Mouse (Mus musculus): ENCODE measurements around the gene Ddx25.

Gene Ddx25

DNA sequence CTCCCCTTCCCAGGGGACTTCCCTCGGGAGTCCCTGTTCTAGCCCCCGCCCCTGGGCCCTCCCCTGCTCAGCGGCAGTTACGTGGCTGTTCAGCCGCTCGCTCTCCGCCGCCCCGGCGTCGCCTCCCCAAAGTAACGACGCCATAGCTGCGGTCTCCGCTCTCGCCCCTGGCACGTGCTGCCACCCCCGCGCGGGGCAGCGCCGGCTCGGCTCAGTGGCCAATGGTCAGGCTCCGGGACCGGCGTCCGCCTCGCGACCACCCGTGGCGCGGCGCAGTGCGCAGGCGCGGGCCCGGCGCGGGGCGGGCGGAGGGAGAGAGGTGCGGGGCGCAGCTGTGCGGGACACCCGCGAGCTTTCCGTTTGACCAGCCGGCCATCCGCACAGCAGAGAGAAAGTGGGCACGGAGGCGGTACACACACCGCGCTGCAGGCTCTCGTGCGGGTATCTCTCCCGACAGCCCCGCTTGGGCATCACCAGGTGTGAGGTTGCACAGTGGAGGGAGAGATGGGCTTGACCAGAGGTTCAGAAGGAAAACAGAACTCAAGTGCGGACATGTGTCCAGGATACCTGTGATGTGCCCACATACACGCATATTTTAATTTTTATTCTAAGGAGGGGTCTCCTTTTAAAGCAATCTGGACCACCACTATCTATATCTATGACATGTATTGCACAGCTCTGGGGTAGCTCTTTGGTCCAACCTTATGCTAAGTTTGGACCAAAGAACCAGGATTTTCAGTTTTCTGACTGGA is at the start of gene Ddx25, which contains the start of gene Pus3:
Gene Ddx25 (minus strand): TSS at position 272 of the 752 bp plus-strand sequence.
Gene Pus3 (plus strand): TSS at position 339 of the 752 bp plus-strand sequence.
- DNase-seq = peak; percentile 92

DNA sequence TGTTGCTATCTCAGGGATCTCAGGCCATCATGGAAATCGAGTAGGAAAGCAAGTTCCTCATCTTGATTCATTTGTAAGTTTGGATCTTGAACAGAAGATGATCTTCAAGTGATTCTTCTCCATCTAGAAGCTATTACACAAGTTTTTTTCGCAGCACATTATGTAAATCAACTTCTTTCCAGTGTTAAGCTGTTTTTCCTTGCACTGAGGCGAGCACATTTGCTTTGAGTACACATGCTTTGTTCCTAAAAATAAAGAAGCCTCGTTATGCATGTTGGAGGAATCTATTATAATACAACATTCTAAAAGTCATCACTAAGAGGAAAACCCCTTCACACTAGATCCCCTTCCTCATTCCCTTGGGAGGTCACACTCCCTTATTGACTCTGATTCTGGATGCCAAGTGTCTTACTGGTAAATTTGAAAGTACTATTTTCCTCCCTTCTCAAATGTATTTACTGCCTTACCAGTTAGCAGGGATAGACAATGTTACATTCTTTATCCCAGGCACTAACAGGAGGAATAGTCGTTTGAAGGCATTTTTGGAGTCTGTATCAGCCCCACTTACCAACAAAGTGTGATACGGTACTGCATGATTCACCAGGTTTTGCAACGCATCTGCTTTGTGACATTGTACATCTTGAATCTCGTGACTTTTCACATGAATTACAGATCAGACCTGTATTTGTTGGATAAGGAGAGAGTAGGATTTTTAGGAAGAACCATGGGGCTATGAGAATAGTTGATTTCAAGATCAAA is 49.5 kb upstream of the Ddx25 start:
- no peak for DNase-seq

DNA sequence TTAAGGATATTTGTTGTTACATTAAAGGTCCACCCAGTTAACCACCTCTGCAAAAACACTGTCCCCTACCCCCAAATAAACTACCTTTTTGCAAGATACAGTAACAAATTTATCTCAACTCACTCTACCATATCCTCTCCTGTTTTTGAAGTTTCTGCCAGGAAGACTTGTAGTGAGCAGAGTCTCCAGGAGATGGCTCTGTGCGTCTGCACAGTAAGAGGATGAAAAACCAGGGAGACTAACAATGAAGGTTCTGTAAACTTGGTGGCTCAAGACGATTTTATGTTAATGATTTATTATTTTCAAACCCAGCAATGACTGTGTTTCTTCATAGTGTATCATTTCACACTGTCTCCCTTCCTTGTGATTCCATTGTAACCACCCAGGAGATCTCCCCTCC is 34.6 kb upstream of the Ddx25 start:
- no peak for DNase-seq

DNA sequence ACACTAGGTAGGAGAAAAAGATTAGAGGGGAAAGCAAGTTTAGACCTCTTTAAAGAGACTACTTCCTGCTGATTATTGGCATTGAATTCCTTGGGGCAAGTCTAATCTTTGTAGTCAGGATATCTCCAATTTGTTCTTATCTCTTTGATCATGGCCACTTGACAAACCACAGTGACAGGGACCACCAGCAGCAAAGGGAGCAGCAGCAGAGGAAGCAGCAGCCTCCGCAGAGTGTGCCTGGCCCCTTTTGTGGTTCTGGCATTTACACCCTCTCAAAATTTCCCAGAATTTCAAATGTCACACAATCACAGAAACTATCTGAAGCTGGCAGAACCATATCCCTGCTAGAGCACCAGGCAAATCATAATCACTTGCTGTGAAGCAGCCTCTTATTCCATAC is 29.3 kb upstream of the Ddx25 start:
- DNase-seq = no peak

DNA sequence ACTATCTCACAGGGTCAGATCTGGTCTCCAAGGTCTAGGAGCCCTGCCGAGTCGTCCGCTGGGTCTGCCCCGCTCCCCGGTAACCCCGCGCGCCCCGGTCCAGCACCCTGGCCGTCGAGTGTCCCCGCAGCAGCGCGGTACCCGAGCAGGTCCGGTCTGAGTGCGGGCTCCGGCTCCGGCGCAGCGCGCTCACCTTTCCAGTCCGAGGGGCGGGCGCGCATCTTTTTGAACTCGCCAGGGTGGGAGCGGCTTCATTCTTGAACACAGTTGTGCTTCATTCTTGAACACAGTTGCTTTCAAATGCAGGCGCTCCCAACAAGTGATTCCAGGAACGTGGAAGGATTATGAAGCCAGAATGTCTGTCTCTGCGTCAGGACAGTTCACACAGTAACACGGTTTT is 16.1 kb upstream of the Ddx25 start:
- no peak for DNase-seq

DNA sequence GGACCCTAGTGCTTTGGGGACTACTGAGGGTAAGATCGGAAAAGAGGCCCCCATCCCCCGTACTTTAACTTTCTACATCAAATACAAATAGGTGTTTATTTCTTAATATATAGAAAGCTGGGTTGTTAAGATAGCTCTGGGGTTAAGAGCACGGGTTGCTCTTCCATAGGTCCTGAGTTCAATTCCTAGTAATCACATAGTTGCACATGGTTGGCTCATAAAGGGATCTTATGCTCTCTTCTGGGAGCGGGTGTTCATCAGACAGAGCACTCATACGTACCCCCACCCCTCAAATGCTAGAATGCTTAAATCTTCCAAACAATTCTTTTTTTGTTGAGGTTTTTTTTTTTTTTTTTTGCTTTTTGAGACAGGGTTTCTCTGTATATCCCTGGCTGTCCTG is 12.3 kb upstream of the Ddx25 start:
- DNase-seq = no peak

DNA sequence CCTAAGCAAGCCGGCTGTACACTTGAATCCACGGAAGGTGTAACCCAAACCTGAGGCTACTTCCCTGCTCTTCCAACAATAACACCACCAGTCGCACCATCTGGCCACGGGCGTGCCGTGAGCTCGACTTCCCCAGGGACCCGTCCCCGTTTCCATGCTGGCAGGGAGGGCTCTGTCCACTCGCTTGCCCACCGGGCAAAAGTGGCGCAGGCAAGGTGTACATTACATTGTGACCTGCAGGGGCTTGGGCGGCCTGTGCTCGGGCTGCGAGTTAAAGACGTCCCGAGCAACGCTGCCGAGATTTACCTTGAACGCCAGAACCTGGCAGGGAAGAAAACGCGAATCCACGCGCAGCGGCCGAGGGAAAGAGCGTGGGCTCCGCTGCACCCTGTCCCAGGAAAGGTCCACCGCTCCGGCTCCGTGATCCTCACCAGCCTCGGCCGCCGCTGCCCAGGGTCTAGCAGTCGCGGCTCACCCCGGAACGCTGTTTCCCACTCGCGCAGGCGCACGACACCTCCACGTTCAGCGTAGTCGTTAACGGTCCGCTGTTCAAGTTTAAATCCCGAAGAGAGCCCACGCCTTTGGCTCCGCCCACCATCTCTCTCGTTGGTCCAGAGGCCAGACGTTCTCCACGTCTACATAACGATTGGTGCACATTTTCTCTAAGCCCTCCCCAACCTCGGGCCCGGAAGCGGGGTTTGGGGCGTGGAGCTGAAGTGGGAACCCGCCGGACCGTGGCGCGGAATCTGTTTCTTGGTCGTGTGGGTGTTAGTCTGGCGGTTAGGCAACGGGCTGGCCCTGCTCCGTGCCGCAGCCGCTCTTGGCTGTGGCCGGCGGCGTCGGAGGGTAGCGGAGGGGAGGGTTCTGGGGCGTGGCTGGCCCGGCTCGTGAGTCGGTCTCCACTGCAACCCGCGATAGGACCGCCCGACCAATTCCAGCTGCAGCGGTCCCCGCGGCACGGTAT is 11.5 kb upstream of the Ddx25 start, which contains the start of the genes Pate2 and Hyls1:
Gene Pate2 (plus strand): TSS at position 714 of the 964 bp plus-strand sequence.
Gene Hyls1 (minus strand): TSS at position 828 of the 964 bp plus-strand sequence.
- DNase-seq = peak; percentile 94

DNA sequence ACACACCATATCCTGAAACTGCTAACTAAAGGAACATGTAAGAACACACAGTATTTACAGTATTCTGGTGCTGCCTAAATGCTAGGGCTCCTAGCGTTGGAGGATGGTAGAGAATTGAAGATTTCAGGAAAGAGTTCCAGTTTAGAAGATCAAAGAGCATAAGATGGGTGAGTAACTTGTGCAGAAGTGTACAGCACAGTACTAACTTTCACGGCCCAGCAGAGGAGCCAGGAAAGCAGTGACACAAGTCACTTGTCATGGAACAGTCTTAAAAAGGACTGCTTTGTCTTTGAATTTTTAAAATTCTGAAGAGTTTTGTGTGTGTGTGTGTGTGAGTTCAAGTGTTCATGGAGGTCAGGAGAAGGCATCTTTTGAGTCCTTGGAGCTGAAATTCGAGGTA is 9.7 kb upstream of the Ddx25 start:
- no peak for DNase-seq

DNA sequence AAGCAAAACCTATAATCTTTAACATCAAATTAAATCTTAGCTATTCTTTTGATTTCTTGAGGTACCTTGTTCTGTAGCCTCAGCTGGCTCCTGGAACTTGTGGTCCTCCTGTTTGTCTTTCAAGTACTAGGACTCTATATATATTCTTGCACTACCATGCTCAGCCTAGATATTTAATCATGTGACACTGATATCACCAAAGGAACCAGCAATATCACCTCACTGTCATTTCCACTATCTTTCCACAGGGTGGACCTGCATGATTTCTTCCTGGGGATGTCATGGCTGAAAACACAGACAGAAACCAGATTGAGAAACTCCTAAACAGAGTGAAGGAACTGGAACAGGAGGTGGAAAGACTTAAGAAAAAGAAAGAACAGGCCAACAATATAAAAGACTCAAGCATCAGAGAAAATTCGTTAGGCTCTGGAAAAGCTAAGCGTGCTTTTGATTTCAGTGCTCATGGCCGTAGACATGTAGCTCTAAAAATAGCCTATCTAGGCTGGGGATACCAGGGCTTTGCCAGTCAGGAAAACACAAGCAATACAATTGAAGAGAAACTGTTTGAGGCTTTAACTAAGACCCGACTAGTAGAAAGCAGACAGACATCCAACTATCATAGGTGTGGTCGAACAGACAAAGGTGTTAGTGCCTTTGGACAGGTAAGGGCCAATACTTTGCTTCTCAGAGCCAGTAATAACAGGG is 6.4 kb upstream of the Ddx25 start:
- no peak for DNase-seq

DNA sequence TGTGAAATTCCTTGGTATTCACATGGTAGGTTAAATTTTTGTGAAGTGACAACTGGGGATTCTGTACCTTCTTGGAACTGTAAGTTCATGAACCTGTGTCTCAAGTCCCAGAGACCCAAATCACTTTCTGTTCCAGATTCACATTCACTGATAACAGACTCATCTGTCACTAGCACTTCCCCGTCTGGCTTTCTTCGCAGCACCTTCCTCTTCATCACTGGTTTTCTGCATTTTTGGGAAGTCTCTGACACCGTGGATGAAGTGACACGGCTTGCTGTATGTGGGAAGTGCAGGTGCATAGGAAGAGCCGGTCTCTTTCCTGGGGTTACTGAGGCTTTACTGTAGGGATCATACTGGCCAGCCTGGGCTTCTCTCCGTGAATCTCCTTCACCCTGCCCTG is 3.3 kb upstream of the Ddx25 start:
- no peak for DNase-seq

DNA sequence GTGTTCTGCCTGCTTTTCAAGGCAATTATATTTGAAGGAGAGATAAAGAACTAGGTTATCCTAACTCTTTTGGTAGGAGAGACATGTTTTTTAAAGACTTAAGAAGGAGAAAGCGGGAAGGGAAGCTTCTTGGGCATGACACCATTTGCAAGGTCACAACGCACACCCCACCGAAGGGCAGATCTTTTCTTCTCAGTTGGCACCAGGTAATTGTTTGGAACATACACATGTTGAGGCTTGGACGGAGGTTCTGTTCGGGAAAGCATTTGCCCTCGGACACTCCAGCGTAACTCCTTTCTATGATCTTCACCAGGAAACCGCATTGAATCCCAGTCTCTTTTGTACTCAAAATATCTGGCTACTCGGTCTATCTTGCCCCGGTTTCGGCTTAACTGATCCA is 2.7 kb upstream of the Ddx25 start:
- no peak for DNase-seq

DNA sequence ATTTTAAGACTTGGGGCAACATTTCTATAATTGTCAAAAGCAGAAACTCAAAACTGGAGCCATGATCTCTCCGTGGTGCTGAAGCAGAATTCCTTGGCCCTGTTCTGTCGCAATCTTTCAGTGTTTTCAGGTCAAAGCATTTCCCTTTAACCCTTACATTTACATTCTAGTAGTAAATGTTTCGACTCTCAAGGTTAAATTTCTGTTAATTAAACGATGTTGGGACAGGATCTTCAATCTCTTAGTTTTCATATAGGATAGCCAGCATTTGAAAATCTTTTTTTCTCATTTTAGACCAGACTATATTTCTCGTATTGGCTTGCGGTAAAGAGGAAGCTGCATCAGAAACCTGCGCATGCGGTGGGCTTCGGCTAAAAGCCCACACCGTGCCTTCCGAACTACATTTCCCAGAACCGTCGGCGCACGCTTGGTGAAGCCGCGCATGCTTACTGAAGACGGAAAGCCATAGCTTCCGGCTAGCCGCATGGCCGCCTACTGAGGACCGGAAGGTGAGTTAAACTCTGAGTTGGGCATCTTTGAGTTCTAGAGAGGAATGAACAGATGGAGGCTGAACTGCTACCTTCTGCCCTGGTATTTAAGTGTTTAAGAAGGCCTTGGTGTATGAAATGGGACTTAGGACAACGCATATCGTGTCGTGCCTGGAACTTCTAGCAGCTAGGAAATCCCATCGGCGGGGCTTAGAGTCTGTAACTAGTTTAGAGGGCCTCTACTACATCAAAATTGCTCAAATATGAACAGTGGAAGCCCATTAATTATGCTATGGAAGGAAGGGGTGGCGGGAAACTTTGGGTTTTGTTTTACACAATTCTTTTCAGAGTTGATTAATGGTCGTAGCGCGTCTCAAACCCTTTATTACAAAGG is 922 bp upstream of the Ddx25 start:
- DNase-seq = peak; percentile 86

DNA sequence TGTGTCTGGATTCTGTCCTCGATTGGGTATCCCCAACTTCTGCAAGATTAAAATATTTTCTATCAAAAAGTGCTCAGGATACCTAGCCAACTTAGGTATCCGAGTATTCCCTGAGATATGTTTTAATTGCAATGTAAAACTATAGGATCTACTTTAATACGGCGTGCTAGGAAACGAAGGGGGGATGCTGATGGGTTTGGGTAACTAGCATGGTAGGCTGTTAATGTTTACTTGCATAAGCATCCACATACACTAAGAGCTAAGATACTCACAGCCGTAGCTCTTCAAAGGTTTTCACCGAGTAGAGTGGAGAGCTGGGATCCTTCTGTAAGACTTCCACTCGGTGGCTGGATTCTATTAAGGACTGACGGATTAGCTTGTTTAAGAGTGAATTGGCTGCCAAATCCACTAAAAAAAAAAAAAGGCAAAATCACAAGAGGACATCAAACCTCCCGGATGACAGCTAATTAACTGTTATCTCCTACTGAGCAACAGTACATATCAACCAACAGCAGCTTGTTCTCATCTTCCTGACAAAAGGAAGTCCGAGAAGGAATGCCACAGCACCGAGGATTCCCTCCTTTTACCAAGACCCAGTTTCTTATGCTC is 1.7 kb downstream of the Ddx25 start:
- DNase-seq = no peak

DNA sequence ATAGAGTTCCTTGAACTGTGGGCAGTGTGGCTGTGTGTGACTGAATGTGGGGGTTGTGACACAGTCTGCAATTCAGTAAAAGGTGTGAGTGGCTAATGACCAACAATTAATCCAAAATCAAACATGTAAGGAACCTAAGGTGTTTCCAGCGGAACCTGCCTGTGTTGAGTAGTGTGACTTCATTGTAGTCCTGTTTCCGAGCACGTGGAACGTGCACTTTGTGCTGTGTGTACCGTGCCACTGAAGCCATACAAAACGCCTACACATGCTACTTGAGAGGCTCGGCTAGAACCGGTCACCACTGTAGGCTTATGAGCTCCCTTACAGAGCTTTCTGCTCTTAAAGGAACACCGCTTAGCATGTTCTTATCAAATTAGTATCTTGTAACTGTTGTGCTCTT is 9.9 kb downstream of the Ddx25 start:
- DNase-seq = no peak

DNA sequence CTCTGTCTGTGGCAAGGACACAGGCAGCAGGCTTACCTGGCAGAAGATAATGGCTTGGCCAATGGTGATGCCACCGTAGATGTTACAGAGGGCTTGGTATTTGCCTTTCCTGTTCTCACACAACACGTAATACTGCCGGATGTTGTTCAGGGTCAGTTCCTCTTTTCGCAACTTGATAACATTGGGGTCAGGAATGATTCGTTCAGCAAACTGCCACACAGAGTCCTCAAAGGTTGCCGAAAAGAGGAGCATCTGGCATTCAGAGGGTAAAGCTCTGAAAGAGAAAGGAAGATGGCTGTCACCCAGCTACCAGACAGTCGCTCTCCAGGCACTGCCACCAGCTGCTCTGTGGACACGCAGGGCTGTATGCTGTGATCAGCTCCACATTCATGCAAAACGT is 11.6 kb downstream of the Ddx25 start:
- DNase-seq = no peak

DNA sequence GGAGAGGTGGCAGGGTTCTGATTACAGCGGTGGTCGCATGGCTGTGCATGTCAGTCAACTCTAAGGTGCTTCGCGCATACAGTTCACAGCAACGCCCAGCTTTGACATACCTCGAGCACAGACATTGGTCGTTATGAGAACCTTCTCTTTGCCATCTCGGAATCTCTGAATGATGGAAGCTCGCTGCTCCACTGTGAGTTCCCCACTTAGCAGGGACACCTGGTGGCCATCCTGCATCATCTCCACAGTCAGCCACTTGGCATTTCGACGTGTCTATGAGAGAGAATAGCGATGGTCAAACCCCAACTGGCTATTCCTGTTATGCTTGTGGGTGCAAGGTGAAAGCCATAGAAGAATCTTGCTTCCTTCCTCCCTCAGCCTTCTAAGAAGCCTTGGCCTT is 12.6 kb downstream of the Ddx25 start:
- DNase-seq = no peak

DNA sequence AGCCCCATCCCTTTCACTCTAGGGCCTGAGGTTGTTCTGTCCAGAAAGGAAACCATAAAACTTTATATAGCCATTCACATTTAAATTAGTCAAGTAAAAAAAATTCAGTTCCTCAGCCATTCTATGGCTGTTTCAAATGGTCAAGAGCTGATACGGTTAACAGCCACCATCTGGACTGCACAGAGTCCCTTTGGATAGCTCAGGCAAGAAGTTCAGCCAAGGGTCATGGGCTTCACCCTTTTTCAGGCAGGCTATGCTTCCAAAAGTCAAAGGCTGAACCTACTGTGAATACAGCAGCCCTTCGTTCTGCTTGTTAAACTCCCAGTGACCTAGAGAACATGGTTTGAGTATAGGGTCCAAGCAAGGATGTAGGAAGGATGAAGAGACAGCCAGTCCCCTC is 13.7 kb downstream of the Ddx25 start:
- no peak for DNase-seq

DNA sequence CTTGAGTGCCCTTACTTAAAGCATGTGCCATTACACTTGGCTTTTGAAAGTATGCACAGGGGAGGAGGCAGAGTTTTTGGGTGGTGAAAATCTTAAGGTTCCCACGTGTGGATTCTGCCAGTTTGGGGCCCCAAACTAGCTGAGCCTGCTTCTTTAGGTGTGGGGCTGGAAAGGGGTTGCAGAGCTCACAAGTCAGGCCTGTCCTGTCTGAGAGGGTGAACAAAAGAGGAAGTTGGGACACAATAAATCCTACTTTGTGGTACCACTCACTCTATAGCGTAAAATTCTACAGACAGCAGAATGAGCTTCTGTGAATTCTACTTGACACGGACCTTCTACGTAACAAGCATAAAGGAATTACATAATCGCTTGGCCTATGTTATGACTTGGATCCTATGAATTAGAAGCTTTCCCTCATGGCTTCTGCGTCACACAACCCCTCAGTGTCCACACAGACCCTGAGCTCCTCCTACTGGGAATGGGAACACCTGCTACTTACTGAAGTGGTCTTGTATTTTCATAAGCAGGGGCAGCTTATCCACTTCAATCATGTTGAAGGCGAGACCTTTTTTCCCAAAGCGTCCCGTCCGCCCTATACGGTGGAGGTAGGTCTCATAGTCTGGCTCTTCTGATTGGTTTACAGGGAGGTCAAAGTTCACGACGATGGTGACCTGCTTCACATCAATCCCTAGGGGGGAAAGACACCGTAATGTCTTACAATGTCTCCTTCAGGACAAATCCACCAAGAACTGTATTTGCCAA is 15.0 kb downstream of the Ddx25 start:
- DNase-seq = no peak

DNA sequence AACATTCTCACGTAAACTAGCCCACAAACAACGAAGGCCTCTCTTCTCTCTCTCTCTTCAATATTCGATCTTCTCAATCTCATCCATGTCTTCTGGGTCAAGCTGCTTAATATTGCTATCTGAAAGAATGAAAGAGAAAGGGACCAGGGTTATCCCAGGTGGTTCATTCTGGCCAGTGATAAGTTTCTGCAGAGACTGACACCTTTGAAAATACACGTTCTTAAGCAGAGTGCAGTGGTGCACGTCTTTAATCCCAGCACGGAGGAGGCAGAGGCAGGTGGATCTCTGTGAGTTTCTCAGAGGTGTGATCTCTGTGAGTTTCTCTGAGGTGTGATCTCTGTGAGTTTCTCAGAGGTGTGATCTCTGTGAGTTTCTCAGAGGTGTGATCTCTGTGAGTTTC is 16.4 kb downstream of the Ddx25 start:
- DNase-seq = no peak

DNA sequence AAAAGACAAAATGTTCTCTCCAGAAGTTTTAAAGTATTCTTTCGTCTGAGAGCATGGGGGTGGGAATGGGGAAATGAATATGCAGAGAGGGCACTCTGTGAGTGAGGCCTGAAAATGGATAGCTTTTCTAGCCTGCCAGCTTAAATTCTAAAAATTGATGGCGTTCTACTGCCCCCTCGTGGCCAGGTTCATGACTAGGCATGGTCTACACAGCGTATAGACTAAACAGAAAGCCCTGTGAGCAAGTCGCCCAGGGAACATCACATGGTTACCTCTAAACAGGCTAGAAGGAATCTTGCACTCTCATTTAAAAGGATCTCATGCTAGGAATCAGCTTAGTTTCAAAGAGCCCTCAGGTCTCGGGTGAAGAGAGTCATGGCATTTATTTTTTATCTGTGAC is 16.8 kb downstream of the Ddx25 start:
- peak; percentile 55 for DNase-seq

Data from cerebellum, adult 11-12 months (tissue).